Mouse (Mus musculus) liver, embryonic 12.5 days (tissue): ENCODE data around the gene Hint1. TPM values are rescaled to one million over a fixed set of nuclear protein-coding genes. Genes with fewer than 3 reads are reported as not detected.

Experiments used
- ATAC-seq: fragments of 200-750 bp; cut with Nextera tagmentation; 2 replicates; pipeline ENCODE4 v1.8.0; 2017; ENCODE audit warnings: moderate number of reproducible peaks, mild to moderate bottlenecking, moderate library complexity
- H3K27ac ChIP-seq: fragments of 300-500 bp; sonication (generic); 2 replicates; pipeline ENCODE4 v1.5.1; 2016; ENCODE audit warnings: mild to moderate bottlenecking
- H3K27me3 ChIP-seq: fragments of 300-500 bp; sonication (generic); replicated peaks from 2 replicates; pipeline ENCODE4 v1.6.1; 2016; ENCODE audit warnings: mild to moderate bottlenecking, moderate library complexity
- H3K36me3 ChIP-seq: fragments of 300-500 bp; sonication (generic); 2 replicates; pipeline ENCODE4 v1.6.1; 2016; ENCODE audit warnings: mild to moderate bottlenecking, moderate library complexity
- H3K4me1 ChIP-seq: fragments of 300-500 bp; sonication (generic); 2 replicates; pipeline ENCODE4 v1.6.1; 2016
- H3K4me2 ChIP-seq: fragments of 300-500 bp; sonication (generic); 2 replicates; pipeline ENCODE4 v1.6.1; 2016; ENCODE audit warnings: mild to moderate bottlenecking, moderate library complexity
- H3K4me3 ChIP-seq: fragments of 300-500 bp; sonication (generic); 2 replicates; pipeline ENCODE4 v1.5.1; 2016; ENCODE audit warnings: mild to moderate bottlenecking, moderate library complexity
- H3K9ac ChIP-seq: fragments of 300-500 bp; sonication (generic); 2 replicates; pipeline ENCODE4 v1.6.1; 2016; ENCODE audit warnings: mild to moderate bottlenecking, moderate library complexity
- H3K9me3 ChIP-seq: fragments of 300-500 bp; sonication (generic); replicated peaks from 2 replicates; pipeline ENCODE4 v1.6.1; 2016; ENCODE audit warnings: mild to moderate bottlenecking, moderate library complexity
- WGBS: fragments of 180-500 bp; shearing (Covaris S2); methylation state at CpG from one replicate; pipeline ENCODE4 v1.1.7; 2016; ENCODE audit not compliant: insufficient replicate concordance; 5-methylcytosine and 5-hydroxymethylcytosine counted together
- polyA plus RNA-seq: library from polyadenylated mRNA; unstranded; fragments of >200 nt; fragmentation: Nextera tagmentation; extraction: Ambion mirVana; gene quantifications from 2 replicates; pipeline ENCODE4 v1.2.1, GENCODE M21; 2016

Hint1 gene
- polyA plus RNA-seq, 1 experiment from 2014 or later: 479 TPM

- ATAC-seq: 0 out of 2 replicates have a peak, but pooled peaks have one; percentile 31
- H3K36me3 ChIP-seq: peaks cover 7% of the 10 kb centered on the region; the same call in 1 of the 2 replicates
- 41% methylated on average over 4 of the region's 4 CpGs for WGBS
- H3K4me3 ChIP-seq: no peak overlapping the region
- no peaks in the 10 kb centered on the region for H3K9me3 ChIP-seq
- peaks cover 26% of the 10 kb centered on the region for H3K27me3 ChIP-seq
- H3K4me2 ChIP-seq: peak overlapping the region; percentile 66
- no peak overlapping the region for H3K9ac ChIP-seq
- H3K27ac ChIP-seq: no peak overlapping the region
- peaks cover 28% of the 10 kb centered on the region for H3K4me1 ChIP-seq
These were observed 37.9 kb downstream of the Hint1 start for GRCm38 (mm10) chr11:54903940-54904706.

DNA sequence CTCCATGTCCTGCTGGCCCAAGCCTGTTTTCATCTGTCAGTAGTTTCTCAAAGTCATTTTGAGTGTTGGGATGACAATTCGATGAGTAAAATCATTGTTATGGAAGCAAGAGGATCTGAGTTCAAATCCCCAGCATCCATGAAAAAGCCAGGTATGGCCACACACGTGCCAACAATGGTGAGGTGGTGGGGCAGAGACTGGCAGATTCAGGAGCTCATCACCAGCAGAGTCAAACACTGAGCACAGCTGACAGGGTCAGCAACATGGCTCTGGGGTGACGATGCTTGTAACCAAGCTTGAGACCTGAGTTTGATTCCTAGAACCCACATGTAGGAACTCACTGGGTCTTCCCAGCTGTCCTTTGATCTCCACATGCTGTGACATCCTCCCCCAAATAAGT, 38.9 kb downstream of the Hint1 start:
- Histone ChIP-seq H3K4me3 (no peak overlapping the region), H3K4me1 (peaks cover 28% of the 10 kb centered on the region), H3K9me3 (no peaks in the 10 kb centered on the region), H3K27me3 (peaks cover 22% of the 10 kb centered on the region), H3K9ac (no peak overlapping the region), H3K36me3 (peaks cover 7% of the 10 kb centered on the region; the same call in 1 of the 2 replicates), H3K27ac (no peak overlapping the region), H3K4me2 (no peak overlapping the region)
- ATAC-seq: no peak
- WGBS: 69% methylated on average over 3 of the region's 3 CpGs

DNA sequence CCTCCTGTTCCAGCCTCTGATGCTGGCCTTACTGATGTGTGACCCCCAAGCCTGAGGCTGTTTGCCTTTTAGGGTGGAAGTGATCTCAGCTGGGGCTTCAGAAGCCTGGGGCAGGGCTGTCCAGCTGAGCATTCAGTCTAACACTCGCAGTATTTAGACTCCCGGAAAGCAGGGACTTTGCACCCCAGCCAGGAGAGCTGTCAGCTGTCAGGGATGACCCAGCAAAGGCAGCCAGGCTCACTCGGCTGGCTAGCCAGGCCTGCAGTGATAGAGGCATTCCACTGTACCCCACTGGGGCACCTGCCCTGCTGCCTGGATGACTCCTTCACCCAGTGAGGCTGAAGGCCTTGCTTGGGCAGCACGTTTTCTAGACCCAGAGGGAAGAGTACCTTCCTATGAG, 39.7 kb downstream of the Hint1 start:
- no peak overlapping the region for H3K4me2 ChIP-seq
- no peak overlapping the region for H3K4me3 ChIP-seq
- H3K4me1 ChIP-seq: peaks cover 28% of the 10 kb centered on the region
- H3K27ac ChIP-seq: no peak overlapping the region
- no peaks in the 10 kb centered on the region for H3K9me3 ChIP-seq
- H3K36me3 ChIP-seq: peaks cover 11% of the 10 kb centered on the region
- H3K9ac ChIP-seq: no peak overlapping the region
- peaks cover 22% of the 10 kb centered on the region for H3K27me3 ChIP-seq
- 63% methylated on average over 4 of the region's 4 CpGs for WGBS
- peak; percentile 40 for ATAC-seq

DNA sequence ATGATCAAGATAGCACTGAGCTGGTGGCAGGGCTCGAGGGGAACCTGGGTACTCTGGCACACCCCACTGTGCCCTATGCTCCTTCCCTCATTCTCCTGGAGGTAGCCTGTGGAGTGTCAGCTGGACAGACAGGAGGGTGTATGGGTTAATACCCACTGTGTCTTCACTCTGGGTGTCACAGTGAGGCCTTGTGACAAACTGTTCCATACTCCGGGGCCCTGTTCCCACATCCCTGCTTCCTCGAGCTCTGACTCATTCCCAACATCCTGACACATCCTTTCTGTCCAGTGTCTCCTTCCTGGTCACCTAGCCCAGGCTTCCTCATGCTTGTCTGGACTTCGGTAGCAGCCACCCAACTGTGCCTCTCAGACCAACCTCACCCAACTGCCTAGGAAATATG, 40.3 kb downstream of the Hint1 start:
- 49% methylated on average over 4 of the region's 4 CpGs for WGBS
- H3K4me1 ChIP-seq: peaks cover 28% of the 10 kb centered on the region

GRCm38 (mm10) chr11:54907259-54907658, 41.1 kb downstream of the Hint1 start:
- Histone ChIP-seq H3K4me3 (no peak overlapping the region), H3K9ac (no peak overlapping the region), H3K27me3 (peaks cover 18% of the 10 kb centered on the region), H3K27ac (no peak overlapping the region), H3K9me3 (no peaks in the 10 kb centered on the region), H3K4me2 (no peak overlapping the region), H3K4me1 (peaks cover 27% of the 10 kb centered on the region), H3K36me3 (peaks cover 14% of the 10 kb centered on the region)
- 83% methylated on average over 5 of the region's 5 CpGs for WGBS
- ATAC-seq: no peak

More for the DNA sequence above, 40.3 kb downstream of the Hint1 start:
- Histone ChIP-seq H3K36me3 (peaks cover 14% of the 10 kb centered on the region), H3K4me2 (no peak overlapping the region), H3K9ac (no peak overlapping the region), H3K9me3 (no peaks in the 10 kb centered on the region), H3K27me3 (peaks cover 22% of the 10 kb centered on the region), H3K4me3 (no peak overlapping the region), H3K27ac (no peak overlapping the region)
- no peak for ATAC-seq

GRCm38 (mm10) chr11:54909273-54909672, 43.1 kb downstream of the Hint1 start:
- H3K9me3 ChIP-seq: no peaks in the 10 kb centered on the region
- H3K27me3 ChIP-seq: no peaks in the 10 kb centered on the region
- 82% methylated on average over 11 of the region's 11 CpGs for WGBS
- H3K4me2 ChIP-seq: no peak overlapping the region
- peaks cover 26% of the 10 kb centered on the region for H3K36me3 ChIP-seq
- H3K9ac ChIP-seq: no peak overlapping the region
- H3K4me1 ChIP-seq: peaks cover 7% of the 10 kb centered on the region
- H3K27ac ChIP-seq: no peak overlapping the region
- no peak for ATAC-seq
- no peak overlapping the region for H3K4me3 ChIP-seq

- Histone ChIP-seq H3K9ac (no peak overlapping the region), H3K36me3 (peaks cover 34% of the 10 kb centered on the region), H3K27ac (no peak overlapping the region), H3K9me3 (no peaks in the 10 kb centered on the region), H3K27me3 (no peaks in the 10 kb centered on the region), H3K4me1 (0 out of 2 replicates have a peak, but pooled peaks cover 6% of the 10 kb centered on the region), H3K4me2 (no peak overlapping the region), H3K4me3 (no peak overlapping the region)
- WGBS: 74% methylated on average over 12 of the region's 12 CpGs
- ATAC-seq: no peak
These were observed 44.0 kb downstream of the Hint1 start for GRCm38 (mm10) chr11:54910081-54910665.

DNA sequence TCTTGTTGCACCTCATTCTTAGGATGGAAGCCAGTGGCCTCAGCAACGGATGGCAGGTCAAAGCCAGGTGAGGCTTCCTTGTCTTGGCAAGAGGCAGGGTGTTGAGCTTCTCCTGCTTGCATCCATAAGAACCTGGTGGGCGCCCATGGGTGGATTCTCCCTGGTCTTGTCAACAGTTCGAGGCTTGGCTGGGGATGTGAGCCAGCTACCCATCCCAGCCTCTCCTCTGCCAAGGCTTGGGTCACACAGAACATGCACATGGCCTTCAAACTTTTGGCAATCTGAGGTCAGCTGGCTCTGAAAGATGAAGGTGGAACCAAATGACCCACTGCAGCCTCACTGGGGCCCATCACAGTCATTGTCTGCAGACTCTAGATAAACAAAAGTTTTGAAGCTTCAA, 45.0 kb downstream of the Hint1 start:
- Histone ChIP-seq H3K36me3 (peaks cover 36% of the 10 kb centered on the region), H3K4me3 (no peak overlapping the region), H3K9me3 (no peaks in the 10 kb centered on the region), H3K4me1 (0 out of 2 replicates have a peak, but pooled peaks cover 3% of the 10 kb centered on the region), H3K4me2 (no peak overlapping the region), H3K27ac (no peak overlapping the region), H3K9ac (no peak overlapping the region), H3K27me3 (no peaks in the 10 kb centered on the region)
- no peak for ATAC-seq
- WGBS: 61% methylated on average over 3 of the region's 3 CpGs

- no peak overlapping the region for H3K4me2 ChIP-seq
- ATAC-seq: no peak
- WGBS: 73% methylated on average over 7 of the region's 7 CpGs
These were observed 45.7 kb downstream of the Hint1 start for GRCm38 (mm10) chr11:54911671-54912502.

DNA sequence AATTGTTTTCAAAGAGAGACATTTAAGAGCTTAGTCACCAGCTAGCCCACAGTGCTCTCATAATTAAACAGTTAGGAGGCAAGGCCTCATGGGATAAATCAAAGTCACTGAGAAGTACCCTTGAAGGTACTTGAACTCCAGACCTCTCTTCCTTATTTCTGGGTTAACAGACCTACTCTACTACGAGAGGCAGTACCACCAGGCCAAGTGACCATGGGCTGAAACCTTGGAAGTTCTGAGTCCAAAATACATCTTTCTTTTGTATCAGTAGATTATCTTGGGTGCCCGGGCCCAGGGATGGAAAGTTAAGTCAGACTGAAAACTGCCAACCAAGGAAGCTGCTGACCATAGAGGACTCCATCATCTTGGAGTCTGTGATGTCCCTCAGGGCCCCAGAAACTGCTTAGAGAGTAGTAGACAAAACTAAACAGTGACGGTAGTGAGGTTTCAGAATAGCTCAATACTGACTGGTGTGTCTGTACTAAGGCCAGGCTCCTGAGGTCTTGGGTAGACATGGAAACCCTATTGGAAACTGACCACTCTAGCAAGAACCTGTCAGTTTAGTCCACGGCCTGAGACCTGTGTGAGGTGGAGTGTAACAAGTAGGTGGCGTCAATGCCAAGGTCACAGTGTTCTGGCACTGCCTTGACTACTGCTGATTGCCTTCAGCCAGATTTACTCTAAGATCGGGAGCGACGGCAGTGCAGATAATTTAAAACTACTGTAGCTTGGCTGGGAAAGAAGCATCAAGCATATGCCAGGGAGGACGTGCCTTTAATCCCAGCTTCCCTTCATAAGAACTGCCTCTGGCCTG, 46.5 kb downstream of the Hint1 start:
- Histone ChIP-seq H3K4me2 (no peak overlapping the region), H3K27ac (no peak overlapping the region), H3K27me3 (no peaks in the 10 kb centered on the region), H3K9me3 (no peaks in the 10 kb centered on the region), H3K36me3 (peaks cover 51% of the 10 kb centered on the region), H3K9ac (no peak overlapping the region), H3K4me3 (no peak overlapping the region), H3K4me1 (no peaks in the 10 kb centered on the region)
- WGBS: 73% methylated on average over 9 of the region's 9 CpGs
- no peak for ATAC-seq

More at GRCm38 (mm10) chr11:54911671-54912502, 45.7 kb downstream of the Hint1 start:
- no peaks in the 10 kb centered on the region for H3K4me1 ChIP-seq
- H3K4me3 ChIP-seq: no peak overlapping the region
- no peak overlapping the region for H3K27ac ChIP-seq
- H3K36me3 ChIP-seq: peaks cover 43% of the 10 kb centered on the region
- H3K27me3 ChIP-seq: no peaks in the 10 kb centered on the region
- H3K9me3 ChIP-seq: no peaks in the 10 kb centered on the region
- H3K9ac ChIP-seq: no peak overlapping the region

DNA sequence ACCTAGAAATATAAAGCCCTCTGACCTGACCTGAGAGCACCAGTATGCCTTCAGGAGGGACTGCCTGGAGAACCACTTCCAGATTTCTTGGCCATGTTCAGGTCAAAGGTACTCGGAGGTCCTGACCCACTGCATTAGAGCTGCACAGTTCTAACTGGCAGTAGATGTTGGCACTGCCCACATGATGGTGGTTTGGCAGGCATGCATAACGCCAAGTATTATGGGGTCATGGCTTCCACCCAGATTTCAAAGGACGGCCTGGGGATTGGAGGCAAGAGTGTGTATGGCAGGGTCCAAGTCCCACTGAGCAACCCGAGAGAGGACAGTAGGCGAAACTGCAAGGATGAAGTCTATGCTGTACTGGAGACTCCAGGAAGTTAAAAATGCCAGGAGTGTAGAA, 47.7 kb downstream of the Hint1 start:
- H3K4me3 ChIP-seq: no peak overlapping the region
- no peak overlapping the region for H3K27ac ChIP-seq
- H3K36me3 ChIP-seq: peaks cover 56% of the 10 kb centered on the region
- no peak overlapping the region for H3K4me2 ChIP-seq
- ATAC-seq: no peak
- no peaks in the 10 kb centered on the region for H3K4me1 ChIP-seq
- no peaks in the 10 kb centered on the region for H3K27me3 ChIP-seq
- 74% methylated on average over 5 of the region's 5 CpGs for WGBS
- no peaks in the 10 kb centered on the region for H3K9me3 ChIP-seq
- H3K9ac ChIP-seq: no peak overlapping the region
